Mouse (Mus musculus): Measurements from ENCODE around the gene Hs3st1. TPM values are rescaled to one million over a fixed set of nuclear protein-coding genes. Genes with fewer than 3 reads are reported as not detected.

Gene Hs3st1
- polyA plus RNA-seq, 1 experiment from 2014 or later = 1.7 TPM

- Histone ChIP-seq H3K27me3 (replicated peaks; ENCODE audit: control insufficient read depth, insufficient read depth, low read length) (no peaks in the 10 kb centered on the region), H3K4me2 (no peak overlapping the region), H3K4me3 (ENCODE audit: low read depth, low read length) (no peak overlapping the region), H3K4me1 (replicated peaks; ENCODE audit: control insufficient read depth, insufficient read depth, low read length) (no peaks in the 10 kb centered on the region), H3K27ac (ENCODE audit: low read depth, low read length) (no peak overlapping the region), H3K36me3 (ENCODE audit: control insufficient read depth, insufficient read depth, low read length) (no peaks in the 10 kb centered on the region), H3K9ac (ENCODE audit: low read depth, low read length) (no peak overlapping the region), H3K9me3 (ENCODE audit: control insufficient read depth, low read length) (no peaks in the 10 kb centered on the region)
- DNase-seq (ENCODE audit: low spot score) (no peak), ATAC-seq (replicated peaks; ENCODE audit: low FRiP score) (no peak)
- WGBS = 68% methylated on average over 3 of the region's 3 CpGs
These were observed 119.2 kb downstream of the Hs3st1 start for GRCm38 (mm10) chr5:39636090-39636489.

GRCm38 (mm10) chr5:39634300-39635047 is 120.8 kb downstream of the Hs3st1 start:
- Histone ChIP-seq H3K9me3 (ENCODE audit: control insufficient read depth, low read length) (no peaks in the 10 kb centered on the region), H3K36me3 (ENCODE audit: control insufficient read depth, insufficient read depth, low read length) (no peaks in the 10 kb centered on the region), H3K27ac (ENCODE audit: low read depth, low read length) (no peak overlapping the region), H3K4me2 (no peak overlapping the region), H3K9ac (ENCODE audit: low read depth, low read length) (no peak overlapping the region), H3K4me1 (replicated peaks; ENCODE audit: control insufficient read depth, insufficient read depth, low read length) (no peaks in the 10 kb centered on the region), H3K4me3 (ENCODE audit: low read depth, low read length) (no peak overlapping the region), H3K27me3 (replicated peaks; ENCODE audit: control insufficient read depth, insufficient read depth, low read length) (no peaks in the 10 kb centered on the region)
- no peak for DNase-seq (ENCODE audit: low spot score)
- ATAC-seq (replicated peaks; ENCODE audit: low FRiP score) = no peak
- WGBS = 78% methylated on average over 8 of the region's 8 CpGs

GRCm38 (mm10) chr5:39633206-39633605 is 122.1 kb downstream of the Hs3st1 start:
- Histone ChIP-seq H3K27ac (ENCODE audit: low read depth, low read length) (no peak overlapping the region), H3K4me1 (replicated peaks; ENCODE audit: control insufficient read depth, insufficient read depth, low read length) (no peaks in the 10 kb centered on the region), H3K4me3 (ENCODE audit: low read depth, low read length) (no peak overlapping the region), H3K36me3 (ENCODE audit: control insufficient read depth, insufficient read depth, low read length) (no peaks in the 10 kb centered on the region), H3K9me3 (ENCODE audit: control insufficient read depth, low read length) (no peaks in the 10 kb centered on the region), H3K4me2 (no peak overlapping the region), H3K9ac (ENCODE audit: low read depth, low read length) (no peak overlapping the region), H3K27me3 (replicated peaks; ENCODE audit: control insufficient read depth, insufficient read depth, low read length) (no peaks in the 10 kb centered on the region)
- WGBS = 48% methylated on average over 1 of the region's 1 CpGs
- no peak for DNase-seq (ENCODE audit: low spot score)
- no peak for ATAC-seq (replicated peaks; ENCODE audit: low FRiP score)

- Histone ChIP-seq H3K27me3 (replicated peaks; ENCODE audit: control insufficient read depth, insufficient read depth, low read length) (no peaks in the 10 kb centered on the region), H3K4me3 (ENCODE audit: low read depth, low read length) (no peak overlapping the region)
- WGBS = 84% methylated on average over 5 of the region's 5 CpGs
These were observed 124.4 kb downstream of the Hs3st1 start for GRCm38 (mm10) chr5:39630841-39631240.

GRCm38 (mm10) chr5:39625037-39625473 is 130.2 kb downstream of the Hs3st1 start:
- no peak for ATAC-seq (replicated peaks; ENCODE audit: low FRiP score)
- Histone ChIP-seq H3K27ac (ENCODE audit: low read depth, low read length) (no peak overlapping the region), H3K9ac (ENCODE audit: low read depth, low read length) (no peak overlapping the region), H3K4me2 (no peak overlapping the region), H3K27me3 (replicated peaks; ENCODE audit: control insufficient read depth, insufficient read depth, low read length) (no peaks in the 10 kb centered on the region), H3K9me3 (ENCODE audit: control insufficient read depth, low read length) (no peaks in the 10 kb centered on the region), H3K4me1 (replicated peaks; ENCODE audit: control insufficient read depth, insufficient read depth, low read length) (no peaks in the 10 kb centered on the region), H3K36me3 (ENCODE audit: control insufficient read depth, insufficient read depth, low read length) (no peaks in the 10 kb centered on the region), H3K4me3 (ENCODE audit: low read depth, low read length) (no peak overlapping the region)
- WGBS = 74% methylated on average over 8 of the region's 8 CpGs
- no peak for DNase-seq (ENCODE audit: low spot score)

More at GRCm38 (mm10) chr5:39630841-39631240, 124.4 kb downstream of the Hs3st1 start:
- Histone ChIP-seq H3K4me2 (no peak overlapping the region), H3K4me1 (replicated peaks; ENCODE audit: control insufficient read depth, insufficient read depth, low read length) (no peaks in the 10 kb centered on the region), H3K36me3 (ENCODE audit: control insufficient read depth, insufficient read depth, low read length) (no peaks in the 10 kb centered on the region), H3K27ac (ENCODE audit: low read depth, low read length) (no peak overlapping the region), H3K9me3 (ENCODE audit: control insufficient read depth, low read length) (no peaks in the 10 kb centered on the region), H3K9ac (ENCODE audit: low read depth, low read length) (no peak overlapping the region)
- ATAC-seq (replicated peaks; ENCODE audit: low FRiP score) (no peak), DNase-seq (ENCODE audit: low spot score) (no peak)

GRCm38 (mm10) chr5:39624218-39624590 is 131.1 kb downstream of the Hs3st1 start:
- no peak overlapping the region for H3K27ac ChIP-seq (ENCODE audit: low read depth, low read length)
- no peak overlapping the region for H3K4me2 ChIP-seq
- no peaks in the 10 kb centered on the region for H3K36me3 ChIP-seq (ENCODE audit: control insufficient read depth, insufficient read depth, low read length)
- no peaks in the 10 kb centered on the region for H3K9me3 ChIP-seq (ENCODE audit: control insufficient read depth, low read length)
- WGBS = 68% methylated on average over 4 of the region's 4 CpGs
- no peaks in the 10 kb centered on the region for H3K27me3 ChIP-seq (replicated peaks; ENCODE audit: control insufficient read depth, insufficient read depth, low read length)
- DNase-seq (ENCODE audit: low spot score) = no peak
- no peaks in the 10 kb centered on the region for H3K4me1 ChIP-seq (replicated peaks; ENCODE audit: control insufficient read depth, insufficient read depth, low read length)
- H3K9ac ChIP-seq (ENCODE audit: low read depth, low read length) = no peak overlapping the region
- no peak overlapping the region for H3K4me3 ChIP-seq (ENCODE audit: low read depth, low read length)
- no peak for ATAC-seq (replicated peaks; ENCODE audit: low FRiP score)

GRCm38 (mm10) chr5:39623304-39624217 is 131.7 kb downstream of the Hs3st1 start:
- Histone ChIP-seq H3K9me3 (ENCODE audit: control insufficient read depth, low read length) (no peaks in the 10 kb centered on the region), H3K27ac (ENCODE audit: low read depth, low read length) (no peak overlapping the region), H3K9ac (ENCODE audit: low read depth, low read length) (no peak overlapping the region), H3K36me3 (ENCODE audit: control insufficient read depth, insufficient read depth, low read length) (no peaks in the 10 kb centered on the region), H3K27me3 (replicated peaks; ENCODE audit: control insufficient read depth, insufficient read depth, low read length) (no peaks in the 10 kb centered on the region), H3K4me2 (no peak overlapping the region), H3K4me3 (ENCODE audit: low read depth, low read length) (no peak overlapping the region), H3K4me1 (replicated peaks; ENCODE audit: control insufficient read depth, insufficient read depth, low read length) (no peaks in the 10 kb centered on the region)
- DNase-seq (ENCODE audit: low spot score) = no peak
- ATAC-seq (replicated peaks; ENCODE audit: low FRiP score) = no peak
- 85% methylated on average over 13 of the region's 13 CpGs for WGBS

GRCm38 (mm10) chr5:39620206-39620866 is 134.9 kb downstream of the Hs3st1 start:
- Histone ChIP-seq H3K9me3 (ENCODE audit: control insufficient read depth, low read length) (no peaks in the 10 kb centered on the region), H3K27ac (ENCODE audit: low read depth, low read length) (no peak overlapping the region), H3K4me3 (ENCODE audit: low read depth, low read length) (no peak overlapping the region), H3K4me1 (replicated peaks; ENCODE audit: control insufficient read depth, insufficient read depth, low read length) (no peaks in the 10 kb centered on the region), H3K9ac (ENCODE audit: low read depth, low read length) (no peak overlapping the region), H3K36me3 (ENCODE audit: control insufficient read depth, insufficient read depth, low read length) (no peaks in the 10 kb centered on the region), H3K4me2 (no peak overlapping the region), H3K27me3 (replicated peaks; ENCODE audit: control insufficient read depth, insufficient read depth, low read length) (no peaks in the 10 kb centered on the region)
- no peak for DNase-seq (ENCODE audit: low spot score)
- ATAC-seq (replicated peaks; ENCODE audit: low FRiP score) = no peak
- 75% methylated on average over 3 of the region's 3 CpGs for WGBS
